Comparison of ENCODE assay signal across 23 mouse cellular contexts in the genomic region with DNA sequence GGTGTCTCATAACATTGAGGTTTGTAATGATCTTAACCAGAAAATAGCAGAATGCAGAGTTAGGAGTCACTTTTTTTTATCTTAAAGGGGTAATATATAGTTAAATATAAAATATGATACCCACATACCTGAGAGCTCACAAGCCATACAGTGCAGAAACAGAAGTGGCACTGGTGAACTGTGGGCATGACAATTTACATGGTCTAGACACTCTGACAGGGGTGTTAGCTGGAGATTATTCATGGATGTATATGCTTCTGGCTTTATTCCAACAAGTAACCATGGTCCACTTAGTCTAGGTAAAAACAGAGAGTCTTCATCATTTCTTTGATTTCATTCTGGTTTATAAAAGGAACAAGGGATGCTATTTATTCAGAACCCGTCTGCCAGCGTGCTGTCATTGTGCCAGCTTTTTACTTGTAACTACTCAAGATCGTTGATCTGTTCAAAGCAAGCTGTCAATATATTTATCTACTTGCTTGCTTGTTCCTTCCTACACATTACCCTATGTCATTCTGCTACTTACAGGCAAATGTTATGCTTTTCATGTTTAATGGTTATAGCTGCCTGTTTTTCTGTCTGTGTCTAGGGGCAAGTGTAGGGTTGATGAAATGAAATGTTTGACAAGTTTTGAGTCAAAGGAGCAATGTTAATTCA.
DNase-seq lines count a peak whose midpoint lies in the region; ATAC-seq and TF ChIP-seq lines count a peak whose summit lies in the region.
"Had no signal": no experiment of that assay in that cellular context is flagged by ENCODE, and none has a peak within 500 bp of the region (broad histone marks: within the 10 kb centered on the region; RNA-seq: fewer than 3 reads in every experiment).

No protein-coding gene starts in this region.

- H3K27me3 ChIP-seq in MEL (ENCODE audit: control insufficient read depth in 1 of 2, insufficient read depth in 2 of 2, low read length in 2 of 2) = no peaks in the 10 kb centered on the region
- H3K27me3 ChIP-seq: embryonic facial prominence, embryonic 13.5 days; heart, embryonic 15.5 days; hindbrain, embryonic 13.5 days; intestine, embryonic 15.5 days; midbrain, embryonic 12.5 days; neural tube, embryonic 12.5 days; stomach, embryonic 15.5 days had no signal

- intact Hi-C loops in left cerebral cortex, postnatal 10 days (cut with DNase I) = no loop called here

- TF ChIP-seq CTCF in MEL (IDR thresholded peaks at IDR 0.05 in 2 of 3, conservative IDR thresholded peaks at IDR 0.05 in 1 of 3; ENCODE audit: control insufficient read depth in 1 of 3, insufficient read depth in 1 of 3, low read depth in 2 of 3, low read length in 3 of 3, poor library complexity in 1 of 3, severe bottlenecking in 1 of 3) = no peak

- no peak overlapping the region for H3K27ac ChIP-seq in MEL (ENCODE audit: control insufficient read depth, low read depth, low read length)
- H3K27ac ChIP-seq: embryonic facial prominence, embryonic 13.5 days; heart, embryonic 15.5 days; hindbrain, embryonic 13.5 days; intestine, embryonic 15.5 days; midbrain, embryonic 12.5 days; neural tube, embryonic 12.5 days; stomach, embryonic 15.5 days had no signal

- no peak overlapping the region for H3K9ac ChIP-seq in MEL (ENCODE audit: control insufficient read depth, low read depth, low read length, poor library complexity, severe bottlenecking)
- H3K9ac ChIP-seq: embryonic facial prominence, embryonic 13.5 days; heart, embryonic 15.5 days; hindbrain, embryonic 13.5 days; intestine, embryonic 15.5 days; midbrain, embryonic 12.5 days; neural tube, embryonic 12.5 days; stomach, embryonic 15.5 days had no signal

- H3K4me3 ChIP-seq in MEL (ENCODE audit: control insufficient read depth in 1 of 2, insufficient read depth in 1 of 2, low read depth in 2 of 2, low read length in 2 of 2) = no peak overlapping the region
- H3K4me3 ChIP-seq: embryonic facial prominence, embryonic 13.5 days; erythroblast, embryonic 14.5 days; heart, embryonic 15.5 days; hindbrain, embryonic 13.5 days; intestine, embryonic 15.5 days; midbrain, embryonic 12.5 days; neural tube, embryonic 12.5 days; stomach, embryonic 15.5 days had no signal

- no peaks in the 10 kb centered on the region for H3K9me3 ChIP-seq in MEL (replicated peaks; ENCODE audit: insufficient read depth, low read length)
- H3K9me3 ChIP-seq: embryonic facial prominence, embryonic 13.5 days; heart, embryonic 15.5 days; hindbrain, embryonic 13.5 days; intestine, embryonic 15.5 days; midbrain, embryonic 12.5 days; neural tube, embryonic 12.5 days; stomach, embryonic 15.5 days had no signal

- no peak for TF ChIP-seq POLR2A in MEL (IDR thresholded peaks at IDR 0.05; ENCODE audit: control insufficient read depth in 1 of 2, insufficient read depth in 1 of 2, low read depth in 1 of 2, low read length in 2 of 2, poor library complexity in 1 of 2)

- H3K36me3 ChIP-seq in MEL (ENCODE audit: control insufficient read depth in 1 of 2, insufficient read depth in 2 of 2, low read length in 2 of 2) = peaks cover 0 to 2% of the 10 kb centered on the region in 2 experiments; a peak in 1 of 4 replicates
- H3K36me3 ChIP-seq: embryonic facial prominence, embryonic 13.5 days; heart, embryonic 15.5 days; hindbrain, embryonic 13.5 days; intestine, embryonic 15.5 days; midbrain, embryonic 12.5 days; neural tube, embryonic 12.5 days; stomach, embryonic 15.5 days had no signal

- 0 out of 4 replicates have a peak, but pooled peaks cover 0 to 2% of the 10 kb centered on the region in 2 experiments for H3K4me1 ChIP-seq in MEL (ENCODE audit: control insufficient read depth in 1 of 2, insufficient read depth in 2 of 2, low read length in 2 of 2)
- H3K4me1 ChIP-seq: embryonic facial prominence, embryonic 13.5 days; heart, embryonic 15.5 days; hindbrain, embryonic 13.5 days; intestine, embryonic 15.5 days; midbrain, embryonic 12.5 days; neural tube, embryonic 12.5 days; stomach, embryonic 15.5 days had no signal

- TF ChIP-seq EP300 in MEL (IDR thresholded peaks at IDR 0.05; ENCODE audit: low read depth in 1 of 2, low read length in 2 of 2) = no peak

- no peaks in the 10 kb centered on the region for H3K79me2 ChIP-seq in MEL (ENCODE audit: control insufficient read depth, insufficient read depth, low read length, poor library complexity)

- no peak for ATAC-seq in erythroid progenitor cell, adult 5-6 weeks (replicated peaks; ENCODE audit: low FRiP score, poor library complexity, severe bottlenecking)
- ATAC-seq: intestine, embryonic 15.5 days had no signal

- DNase-seq in cerebellum, postnatal 10 days = peak; percentile 4 to 8
- no peak for DNase-seq in cerebellum, adult 9-11 months
- peak; percentile 3 to 12 for DNase-seq in left cerebral cortex, postnatal 10 days (ENCODE audit: extremely low spot score in 1 of 2, low spot score in 2 of 2)
- no peak for DNase-seq in left cerebral cortex, adult 8-10 months (ENCODE audit: low spot score in 2 of 2)
- DNase-seq in MEL (ENCODE audit: low read depth, low spot score) = peak; percentile 11
- peak; percentile 3 to 9 for DNase-seq in layer of hippocampus, adult 8-10 months (ENCODE audit: low spot score in 2 of 2)
- DNase-seq in embryo, embryonic 11 days = no peak
- DNase-seq: adrenal gland, postnatal 10 days; cerebellum, adult 11 months; heart, postnatal 36 days; kidney, adult 9 months; kidney, postnatal 14 days; lung, postnatal 10 days; thymus, adult 2 months had no signal

- TF ChIP-seq RAD21 in MEL (IDR thresholded peaks at IDR 0.05; ENCODE audit: low read depth, low read length) = no peak

TF ChIP-seq in MEL, 35 proteins besides CTCF, POLR2A, EP300 and RAD21:
- no peak for TF ChIP-seq KAT2A (conservative IDR thresholded peaks at IDR 0.05; ENCODE audit: low read depth, low read length)
- TF ChIP-seq ELF1 (IDR thresholded peaks at IDR 0.05; ENCODE audit: low read depth, low read length) = no peak
- no peak for TF ChIP-seq MYB (IDR thresholded peaks at IDR 0.05; ENCODE audit: low read depth, low read length)
- TF ChIP-seq MXI1 (IDR thresholded peaks at IDR 0.05; ENCODE audit: low read depth, low read length) = no peak
- TF ChIP-seq NRF1 (IDR thresholded peaks at IDR 0.05; ENCODE audit: insufficient read depth, low read depth, low read length, poor library complexity, severe bottlenecking) = no peak
- no peak for TF ChIP-seq UBTF (IDR thresholded peaks at IDR 0.05; ENCODE audit: borderline replicate concordance, insufficient read depth, low read depth, low read length)
- TF ChIP-seq MAX (IDR thresholded peaks at IDR 0.05; ENCODE audit: low read length) = no peak
- TF ChIP-seq HCFC1 (IDR thresholded peaks at IDR 0.05; ENCODE audit: low read depth, low read length) = no peak
- no peak for TF ChIP-seq GATA1 (IDR thresholded peaks at IDR 0.05; ENCODE audit: low read depth, low read length)
- TF ChIP-seq MEF2A (IDR thresholded peaks at IDR 0.05; ENCODE audit: extremely low read depth, insufficient replicate concordance, low read depth, low read length, poor library complexity, severe bottlenecking) = no peak
- no peak for TF ChIP-seq ETS1 (IDR thresholded peaks at IDR 0.05; ENCODE audit: low read depth, low read length)
- no peak for TF ChIP-seq RCOR1 (IDR thresholded peaks at IDR 0.05; ENCODE audit: low read depth, low read length)
- no peak for TF ChIP-seq MYC (IDR thresholded peaks at IDR 0.05; ENCODE audit: low read depth, low read length)
- TF ChIP-seq SIN3A (IDR thresholded peaks at IDR 0.05; ENCODE audit: low read length) = no peak

Comparison
In these comparisons a context has a peak if more than half of its experiments do, and no peak if none do; other contexts are left out.
1. DNase-seq: peak in cerebellum, postnatal 10 days (2 of 2), left cerebral cortex, postnatal 10 days (2 of 2), MEL (single experiment) and layer of hippocampus, adult 8-10 months (2 of 2); none in cerebellum, adult 9-11 months (single experiment), left cerebral cortex, adult 8-10 months (0 of 2) and embryo, embryonic 11 days (single experiment).